Mouse (Mus musculus) Muller cell, postnatal 12 days (primary cell): ENCODE measurements at regions not wholly inside any gene's neighbourhood (a gene's known extent, or its start where the extent isn't known, plus 50 kb on each side); places are given as distances from the start of the nearest gene placed in this dataset.
A peak's percentile ranks its signal among the peaks of the same experiment; 100 is the strongest.
"Not testable (repeated sequence)": the region's sequence is repeated elsewhere in the genome, so short reads cannot be mapped to it uniquely, and the experiment has no call there.

ENCODE experiments used
- DNase-seq: peaks from one replicate; pipeline ENCODE4 v3.0.0-alpha.2; 2015; ENCODE audit errors: inconsistent ontology term

DNA sequence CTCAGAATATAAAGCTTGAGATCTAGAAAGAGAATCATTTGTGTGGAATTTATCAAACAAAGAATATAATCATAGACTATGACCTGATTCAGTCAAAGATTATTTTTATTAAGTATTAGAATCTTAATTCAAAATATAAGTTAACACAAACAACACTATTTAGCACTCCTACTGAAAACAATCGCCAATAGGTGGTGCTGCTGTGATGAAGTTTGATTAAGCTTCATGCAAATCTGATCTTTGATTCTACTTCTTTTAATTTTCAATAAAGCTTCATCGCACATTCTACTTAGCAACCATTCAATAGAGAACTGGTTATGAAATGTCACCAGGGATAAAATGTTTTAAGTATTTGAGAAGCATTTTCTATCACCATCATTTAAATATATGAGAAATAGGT lies 1509.9 kb upstream of the Pcdh7 start:
- peak; percentile 12 for DNase-seq

DNA sequence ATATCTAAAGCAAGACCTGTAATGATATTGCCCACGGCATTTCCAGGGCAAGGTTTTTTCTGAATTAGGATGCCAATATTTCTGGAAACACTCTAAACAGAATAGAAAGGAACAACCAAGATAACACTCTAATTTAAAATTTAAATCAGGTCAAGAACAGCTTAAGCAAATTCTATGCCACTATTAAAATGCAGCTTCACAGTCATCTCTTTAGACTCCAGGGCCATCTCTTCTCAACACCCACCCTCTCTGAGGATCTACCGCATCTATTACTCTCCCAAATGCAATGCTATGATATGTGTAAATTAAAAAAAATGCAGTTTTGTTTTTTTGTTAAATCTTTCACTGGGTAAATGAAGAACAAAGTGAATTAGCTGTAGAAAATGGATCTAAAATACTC lies 1501.9 kb upstream of the Pcdh7 start:
- DNase-seq: no peak

DNA sequence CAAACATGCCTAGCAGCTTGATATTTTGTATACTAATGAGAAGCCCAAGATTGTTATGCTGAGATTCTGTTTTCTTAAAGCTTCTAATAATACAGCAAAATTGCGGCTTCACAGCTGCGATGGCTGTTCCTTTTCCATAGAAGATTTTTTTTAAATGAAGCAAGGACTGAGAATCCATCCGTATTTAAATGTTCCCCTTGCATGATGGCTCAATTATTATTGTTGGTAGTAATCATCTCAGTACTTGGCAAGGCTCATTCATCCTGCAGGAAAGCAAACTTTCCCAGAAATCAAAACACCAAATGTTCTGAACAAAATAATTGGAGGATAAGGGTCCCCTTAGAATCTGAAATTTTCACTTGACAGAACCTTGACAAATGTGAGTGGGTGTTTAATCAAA lies 1451.6 kb upstream of the Pcdh7 start:
- no peak for DNase-seq

DNA sequence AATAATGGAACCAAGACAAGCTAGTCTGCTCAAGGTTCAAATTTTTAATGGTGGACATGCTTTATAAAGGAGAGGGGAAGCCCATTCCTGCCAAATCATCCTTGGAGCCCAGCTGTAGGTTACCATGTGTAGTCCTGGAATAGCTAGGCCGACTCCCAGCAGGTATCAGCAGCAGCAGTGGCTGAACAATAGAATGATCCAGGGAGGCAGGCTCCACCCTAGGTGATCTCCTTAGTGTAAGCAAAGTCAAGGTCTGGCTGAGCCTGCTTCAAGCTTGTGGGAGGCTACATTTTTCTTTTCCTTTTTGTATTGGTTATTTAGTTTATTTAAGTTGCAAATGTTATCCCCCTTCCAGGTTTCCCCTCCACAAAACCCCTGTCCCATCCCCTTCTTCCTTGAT lies 1426.1 kb upstream of the Pcdh7 start:
- DNase-seq: not testable (repeated sequence)
